Mouse (Mus musculus) neural tube, embryonic 10.5 days (tissue): ENCODE measurements around the gene Cacna2d1.

Experiments
- DNase-seq: peaks from one replicate; pipeline ENCODE4 v3.0.0-alpha.2; 2017; ENCODE audit warnings: low spot score; ENCODE audit errors: extremely low spot score

The Cacna2d1 gene

DNA sequence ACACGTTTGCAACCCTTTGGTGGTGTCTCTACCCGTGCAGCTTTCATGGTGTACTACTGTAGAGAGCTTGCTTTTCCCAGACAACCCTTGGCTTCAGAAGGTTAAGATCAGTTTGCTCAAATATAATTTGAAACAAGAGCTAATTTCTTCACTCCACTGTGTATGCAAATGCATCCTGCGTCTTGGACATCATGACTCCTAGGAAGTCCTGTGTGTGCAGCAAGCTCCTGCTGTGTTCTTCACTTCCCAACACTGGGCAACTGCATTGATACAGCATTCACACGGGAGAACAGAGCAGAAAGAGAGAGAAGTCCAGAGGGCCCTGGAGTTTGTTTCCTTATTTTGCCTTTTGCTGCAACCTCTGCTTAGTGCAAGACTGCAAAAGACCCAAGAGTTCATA, 48.1 kb downstream of the Cacna2d1 start:
- no peak for DNase-seq

DNA sequence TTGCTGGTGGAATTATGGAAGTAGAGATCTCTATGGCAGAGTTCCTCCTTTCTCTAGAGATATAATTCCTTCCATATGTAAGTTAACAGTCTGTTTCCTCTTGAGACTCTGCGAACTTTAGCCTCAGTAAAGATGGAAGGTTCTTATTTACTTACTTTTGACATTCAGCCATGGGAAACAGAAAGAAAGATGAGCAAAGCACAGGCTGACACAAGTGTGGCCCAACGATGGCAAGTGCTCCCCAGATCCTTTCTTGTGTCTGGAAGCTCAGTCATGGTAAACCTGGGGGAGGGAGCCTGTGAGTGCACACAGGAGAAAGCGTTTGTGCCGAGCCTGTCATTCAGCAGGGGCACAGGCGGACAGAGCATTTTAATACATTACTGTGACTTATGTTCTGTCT, 48.9 kb downstream of the Cacna2d1 start:
- no peak for DNase-seq

DNA sequence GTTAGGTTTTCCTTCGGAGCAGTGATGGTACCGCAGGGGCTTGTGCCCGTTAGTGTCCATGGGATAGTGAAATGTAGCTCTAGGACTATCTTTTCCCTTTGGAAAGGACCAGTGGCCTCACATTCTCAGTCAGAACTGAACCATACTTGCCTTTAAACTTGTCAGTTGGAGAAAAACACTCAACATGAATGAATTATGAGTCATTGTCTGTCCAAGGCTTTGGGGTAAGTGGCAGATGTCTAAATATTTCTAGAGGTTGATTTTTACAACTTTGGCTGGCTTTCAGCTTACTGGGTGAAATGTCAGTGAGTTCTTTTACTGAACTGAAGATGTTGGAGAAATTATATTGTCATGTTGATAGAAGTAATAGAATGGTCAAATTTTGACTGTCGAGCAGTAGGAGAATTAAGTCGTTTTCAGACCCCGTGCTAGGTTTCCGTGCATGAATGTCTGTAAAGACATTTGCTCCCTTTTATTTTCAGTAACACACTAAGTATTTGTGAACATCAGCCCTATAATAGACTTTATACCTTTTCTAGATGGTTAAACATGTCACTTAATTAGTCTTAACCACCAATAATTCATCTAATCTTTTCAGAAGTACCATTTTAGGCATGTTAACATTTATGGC, 50.9 kb downstream of the Cacna2d1 start:
- DNase-seq, result no peak

DNA sequence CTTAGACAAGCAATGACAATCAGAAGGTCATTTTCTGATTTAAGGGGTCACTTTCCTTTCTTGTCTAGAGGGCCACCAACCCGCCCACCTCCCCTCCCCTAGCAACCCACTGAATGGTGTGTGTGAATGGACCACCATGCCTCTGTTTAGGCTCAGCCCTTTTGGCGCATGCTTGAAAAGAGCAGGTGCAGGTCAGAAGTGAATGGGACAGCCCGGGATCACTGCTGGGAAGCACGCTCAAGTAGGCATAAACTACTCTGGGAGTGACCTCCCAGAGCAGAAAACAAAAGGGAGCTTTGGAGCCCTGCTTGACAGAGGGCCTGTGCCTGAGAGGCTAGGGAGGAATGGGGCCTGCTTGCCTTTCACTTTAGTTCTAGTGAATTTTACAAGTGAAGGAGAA, 51.4 kb downstream of the Cacna2d1 start:
- peak; percentile 67 for DNase-seq

DNA sequence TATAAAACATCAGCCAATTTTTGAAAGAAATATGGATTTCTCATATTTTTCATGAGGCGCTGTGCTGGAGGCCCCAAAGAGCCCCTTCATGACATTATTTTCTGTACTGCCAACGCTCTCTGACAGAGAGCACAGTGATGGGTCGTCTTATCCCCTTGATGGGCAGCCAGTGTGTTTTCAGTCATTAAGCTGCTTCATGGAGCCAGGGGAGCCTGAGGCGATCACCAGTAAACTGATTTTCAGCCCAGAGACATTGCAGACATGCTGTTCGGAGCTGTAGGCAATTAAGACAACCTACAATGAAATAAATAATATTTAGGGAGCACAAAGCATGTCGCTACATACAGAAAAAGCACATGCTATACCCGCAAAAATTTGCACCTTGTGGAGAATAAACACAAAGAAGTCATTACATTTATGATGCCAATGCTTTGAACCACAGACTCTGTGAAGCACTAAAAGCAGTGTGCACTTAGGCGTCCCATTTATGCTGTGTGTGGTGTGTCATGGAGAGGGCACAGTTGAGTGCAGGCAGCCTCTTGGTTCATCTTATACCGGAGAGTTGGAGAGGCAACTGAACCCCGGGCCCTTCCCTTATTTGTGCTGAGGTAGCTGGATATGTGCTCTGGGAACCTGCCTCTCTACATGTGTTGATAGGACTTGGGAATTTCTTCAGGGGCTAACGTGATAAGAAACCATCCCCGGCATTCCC, 57.1 kb downstream of the Cacna2d1 start:
- DNase-seq, result no peak

DNA sequence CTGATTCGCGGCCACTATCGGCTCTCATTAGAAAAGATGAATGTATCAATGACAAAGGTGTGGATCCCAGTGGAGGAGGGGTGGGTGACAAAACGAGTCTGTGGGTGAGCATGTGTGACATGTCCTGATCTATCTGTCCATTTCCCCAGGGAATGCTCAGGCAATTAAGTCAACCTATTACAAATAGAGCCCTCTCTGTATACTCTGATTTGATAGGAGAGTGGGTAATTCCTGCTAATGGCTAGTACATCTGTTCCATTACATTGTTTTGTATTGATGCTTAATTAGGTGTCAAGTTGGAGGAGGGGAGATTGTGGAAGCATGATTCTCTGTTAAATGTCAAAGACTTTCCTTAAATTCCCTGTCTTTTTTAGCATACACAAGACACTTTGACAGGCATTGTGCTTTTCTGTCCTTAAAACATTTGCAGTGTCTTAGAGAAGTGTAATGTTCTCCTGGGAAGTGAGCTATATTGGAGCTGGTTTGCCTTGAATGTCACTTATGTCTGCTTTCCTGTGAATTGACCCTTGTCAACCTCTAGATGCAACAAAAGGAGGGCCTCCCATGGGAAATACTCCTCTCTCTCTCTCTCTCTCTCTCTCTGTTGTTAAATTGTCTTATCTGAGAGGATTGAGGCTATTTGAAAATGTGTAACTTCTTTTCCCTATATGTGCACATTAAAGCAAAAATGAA, 58.9 kb downstream of the Cacna2d1 start:
- DNase-seq, result no peak

DNA sequence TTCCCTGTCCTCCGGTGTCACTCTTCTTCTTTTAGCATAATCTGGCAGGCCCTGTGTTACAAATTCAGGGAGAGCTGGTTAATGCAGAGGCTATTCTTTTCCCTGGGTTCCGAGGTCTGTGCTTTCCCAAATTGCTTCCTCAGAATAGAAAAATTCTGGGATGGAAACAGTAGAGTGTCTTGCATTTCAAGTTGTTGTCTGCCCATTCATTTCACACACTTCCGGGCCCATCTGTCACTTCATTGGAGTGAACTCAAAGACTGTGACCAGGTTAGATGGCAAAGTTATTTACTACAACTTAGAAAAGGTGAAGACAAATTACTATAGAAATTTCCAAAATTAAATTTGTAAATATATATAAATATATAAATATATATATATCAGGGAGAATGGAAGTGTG, 62.7 kb downstream of the Cacna2d1 start:
- DNase-seq, result no peak

DNA sequence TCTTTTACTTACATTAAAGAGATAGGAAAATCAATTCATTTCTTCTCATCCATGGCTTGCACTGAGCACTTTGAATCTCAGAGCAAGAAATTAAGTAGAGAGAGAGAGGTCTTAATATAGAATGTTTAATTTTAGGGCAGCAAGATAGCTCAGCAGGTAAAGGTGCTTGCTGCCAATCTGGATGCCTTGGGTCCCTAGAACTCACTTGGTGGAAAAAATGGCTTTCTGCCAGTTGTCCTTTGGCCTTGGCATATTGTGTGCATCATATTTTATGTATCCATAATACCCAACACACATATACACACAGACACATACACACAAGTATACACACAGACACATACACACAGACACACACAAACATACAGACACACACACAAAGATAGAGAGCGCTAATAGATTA, 63.3 kb downstream of the Cacna2d1 start:
- DNase-seq, result no peak

DNA sequence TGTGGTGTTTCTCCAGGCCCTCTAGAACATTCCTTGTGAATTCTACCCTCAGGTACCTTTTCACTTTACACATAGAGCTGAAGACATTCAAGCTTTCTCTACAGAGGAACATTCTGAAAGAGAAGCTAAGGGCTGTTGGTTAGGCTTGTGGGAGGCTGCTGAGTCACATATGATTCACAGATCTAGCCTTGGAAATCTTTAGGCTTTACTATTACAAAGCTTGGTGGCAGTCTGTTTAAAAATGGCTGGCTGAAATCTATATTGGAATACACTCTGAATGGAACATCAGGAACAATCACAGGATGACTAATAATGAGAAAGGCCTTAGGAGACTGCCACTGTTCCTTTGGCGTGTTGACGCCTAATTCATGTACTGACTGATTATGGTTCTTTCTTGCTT, 66.4 kb downstream of the Cacna2d1 start:
- DNase-seq, result no peak

DNA sequence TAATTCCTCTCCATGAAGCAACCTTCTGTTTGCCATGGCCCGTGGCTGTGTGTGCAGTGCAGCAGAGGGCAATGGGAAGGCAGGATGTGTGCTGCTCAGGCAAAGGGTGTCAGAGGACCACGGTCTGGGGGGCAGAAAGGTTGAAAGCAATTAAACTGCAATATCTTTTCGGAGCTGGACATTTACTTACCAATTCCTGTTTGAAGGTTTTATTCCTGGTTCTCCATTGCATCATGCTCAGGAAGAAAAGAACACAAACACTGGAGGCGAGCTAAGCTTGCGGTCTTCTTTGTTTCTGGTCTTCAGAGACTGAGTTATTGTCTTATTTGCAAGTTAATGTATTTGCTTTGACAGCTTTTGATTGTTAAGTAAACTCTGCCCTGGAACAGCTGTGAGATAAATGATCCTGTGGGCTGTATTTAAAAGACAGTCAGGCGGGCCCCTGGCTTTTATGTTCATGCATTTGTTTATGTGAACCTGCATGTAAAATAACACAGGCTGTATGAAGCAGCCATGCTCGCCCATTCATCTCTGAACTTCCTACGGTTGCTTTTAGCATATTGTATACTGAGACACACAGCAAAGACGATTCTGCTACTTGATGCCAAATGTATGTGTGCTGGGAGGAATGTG, 68.1 kb downstream of the Cacna2d1 start:
- peak; percentile 48 for DNase-seq

DNA sequence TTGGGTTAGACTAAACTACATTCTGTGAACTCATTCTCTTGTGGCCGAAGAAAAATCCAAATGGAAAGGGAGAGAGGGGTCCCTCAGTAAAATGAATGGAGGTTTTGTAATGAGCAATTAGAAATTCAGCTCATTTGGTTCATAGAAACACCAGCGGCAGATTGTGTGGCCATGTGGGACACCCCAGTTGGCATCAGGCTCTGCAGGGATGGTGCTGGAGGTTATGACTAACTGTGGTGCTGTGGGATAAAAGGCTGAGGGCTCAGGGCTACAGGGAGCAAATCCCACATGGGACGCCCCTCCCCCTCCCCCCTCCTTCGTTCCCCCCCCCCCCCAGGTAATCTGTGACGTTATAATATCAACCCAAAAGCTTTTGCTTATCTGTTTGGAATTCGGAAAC, 69.8 kb downstream of the Cacna2d1 start:
- DNase-seq, result no peak

DNA sequence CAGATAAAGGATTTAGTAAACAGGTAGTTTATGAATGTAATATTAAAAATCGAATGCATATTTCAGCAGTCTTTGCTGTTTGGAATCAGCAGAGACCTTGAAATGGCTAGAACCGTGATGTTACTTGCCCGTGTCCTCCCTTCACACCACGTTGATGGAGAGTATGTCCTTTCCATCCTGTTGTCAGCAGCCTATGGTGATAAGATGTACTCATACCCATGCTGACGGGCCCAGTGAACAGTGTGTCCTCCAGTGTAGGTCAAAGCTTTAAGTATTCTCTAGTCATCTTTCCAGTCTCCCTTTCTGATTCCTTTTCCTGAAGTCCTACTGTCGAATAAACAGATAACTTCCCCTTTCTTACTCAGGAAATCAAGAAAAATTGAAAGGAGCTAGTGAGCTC, 72.5 kb downstream of the Cacna2d1 start:
- DNase-seq, result no peak

DNA sequence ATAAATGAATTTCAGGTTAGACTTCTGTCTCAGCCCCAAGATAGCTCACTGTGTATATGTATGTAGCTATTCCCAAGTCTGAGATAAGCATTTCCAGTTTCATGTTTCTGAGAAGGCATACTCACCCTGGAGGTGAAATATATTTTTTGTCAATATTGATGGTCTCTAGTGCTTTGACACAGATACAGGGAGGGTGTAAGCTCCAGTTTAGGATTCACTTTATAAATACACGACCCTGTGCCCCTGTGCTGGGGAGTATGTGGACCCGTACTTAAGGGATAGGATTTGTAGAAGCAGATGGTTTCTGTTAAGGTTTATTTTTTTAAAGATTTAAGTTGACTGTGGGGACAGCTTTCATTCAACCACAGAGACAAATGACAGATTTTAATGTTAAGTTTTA, 79.2 kb downstream of the Cacna2d1 start:
- DNase-seq, result no peak

DNA sequence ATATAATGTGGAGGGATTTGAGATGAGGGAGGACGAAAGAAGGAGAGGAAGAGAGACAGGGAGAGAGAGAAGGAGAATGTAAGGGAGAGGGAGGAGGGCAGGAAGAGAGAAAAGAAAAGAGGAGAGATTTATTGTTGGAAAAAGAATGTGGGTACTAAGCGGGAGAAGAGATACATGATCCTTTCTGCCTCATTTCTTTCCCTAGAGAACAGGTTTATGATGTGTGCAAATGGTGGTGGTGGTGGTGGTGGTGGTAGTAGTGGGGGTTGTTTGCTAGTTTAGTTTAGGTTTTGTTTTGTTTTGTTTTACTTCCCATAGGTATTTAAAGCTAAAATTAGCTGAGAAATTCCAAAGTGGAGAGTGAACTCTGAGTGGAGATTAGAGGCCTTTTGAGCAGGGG, 79.9 kb downstream of the Cacna2d1 start:
- no peak for DNase-seq

DNA sequence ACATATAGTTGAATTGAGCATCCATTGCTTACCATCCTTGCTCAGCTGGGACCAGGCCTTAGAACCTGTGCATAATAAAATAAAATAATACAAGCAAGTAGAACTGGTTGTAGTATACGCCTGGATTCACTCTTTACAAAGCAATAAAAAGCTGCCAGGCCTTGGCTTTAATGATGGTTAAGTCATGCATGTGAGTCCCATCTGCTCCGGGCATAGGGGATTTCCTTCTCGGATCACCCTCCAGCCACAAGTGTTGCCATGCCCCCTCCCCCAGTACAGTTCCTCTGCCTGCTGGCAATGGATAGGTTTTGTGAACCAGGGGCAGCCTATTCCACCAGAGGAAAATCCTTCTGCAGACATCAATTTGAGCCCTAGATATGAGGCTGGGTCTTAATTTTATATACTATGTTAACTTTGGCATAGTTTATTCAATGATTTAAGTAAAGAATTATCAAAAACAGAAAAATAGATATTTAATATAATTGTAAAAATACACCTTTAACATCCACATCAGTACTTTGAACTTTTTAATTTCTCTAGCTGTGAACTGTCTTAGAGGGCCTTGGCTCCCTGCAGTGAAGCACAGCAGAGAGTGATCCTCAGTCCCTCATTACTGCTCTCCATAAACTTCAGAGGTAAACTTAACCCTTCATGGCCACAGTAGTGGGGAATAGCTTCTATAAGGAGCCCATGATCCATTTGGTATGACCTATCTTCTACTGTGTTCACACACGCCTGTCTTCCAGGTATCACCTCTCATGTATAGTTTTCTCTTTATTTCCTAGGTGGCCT, 90.3 kb downstream of the Cacna2d1 start:
- no peak for DNase-seq

DNA sequence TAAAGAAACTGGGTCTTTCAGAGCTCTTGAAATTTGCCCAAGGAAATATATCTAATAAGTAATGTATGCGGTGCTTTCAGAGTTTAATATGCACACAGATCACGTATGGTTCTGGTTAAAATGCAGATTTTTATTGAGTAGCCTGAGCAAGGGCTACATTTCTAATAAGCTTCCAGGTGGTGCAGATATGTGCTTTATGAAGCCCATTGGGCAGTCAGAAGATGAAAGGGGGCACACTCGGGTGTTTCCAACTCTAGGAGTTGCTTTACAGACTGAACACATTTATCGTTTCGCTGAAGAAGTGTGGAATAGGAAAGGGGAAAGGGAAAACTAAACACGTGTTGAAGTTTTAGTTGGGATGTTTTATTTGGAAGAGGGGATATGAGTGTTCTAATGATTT, 94.4 kb downstream of the Cacna2d1 start:
- DNase-seq, result no peak

DNA sequence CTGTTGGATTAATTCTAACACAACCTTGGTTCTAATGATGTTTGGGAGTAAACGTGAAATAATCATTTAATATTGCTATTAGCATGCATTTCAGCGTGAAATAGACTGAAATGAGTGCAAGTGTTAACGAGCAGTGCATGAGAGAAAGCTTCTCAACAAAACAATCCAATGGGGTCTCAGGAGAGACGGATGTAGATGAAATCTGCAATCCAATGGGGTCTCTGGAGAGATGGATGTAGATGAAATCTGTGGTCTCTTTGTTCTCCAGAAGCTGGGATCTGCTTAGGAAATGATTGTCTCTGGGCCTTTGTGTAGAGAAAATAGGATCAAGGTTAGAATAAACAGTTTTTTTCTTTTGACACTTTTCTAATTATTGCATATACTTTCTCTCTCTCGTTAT, 95.0 kb downstream of the Cacna2d1 start:
- DNase-seq, result no peak

DNA sequence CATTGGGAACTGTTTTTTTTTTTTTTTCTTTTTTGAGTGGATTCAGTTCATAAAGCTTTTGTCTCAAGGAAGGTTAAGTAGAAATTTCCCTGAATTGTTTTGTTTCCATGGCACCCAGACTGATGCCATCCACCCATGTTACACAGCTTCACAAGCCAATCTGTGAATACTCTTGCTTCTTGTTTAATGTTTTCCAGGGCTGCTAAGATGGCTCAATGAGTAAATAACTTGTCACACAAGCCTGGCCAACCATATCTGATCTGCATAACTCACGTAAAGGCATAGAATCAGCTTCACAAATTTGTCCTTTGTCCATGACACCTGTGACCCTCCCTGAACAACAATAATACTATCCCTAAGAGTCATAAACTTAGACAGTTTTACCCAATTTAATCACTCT, 99.1 kb downstream of the Cacna2d1 start:
- no peak for DNase-seq

DNA sequence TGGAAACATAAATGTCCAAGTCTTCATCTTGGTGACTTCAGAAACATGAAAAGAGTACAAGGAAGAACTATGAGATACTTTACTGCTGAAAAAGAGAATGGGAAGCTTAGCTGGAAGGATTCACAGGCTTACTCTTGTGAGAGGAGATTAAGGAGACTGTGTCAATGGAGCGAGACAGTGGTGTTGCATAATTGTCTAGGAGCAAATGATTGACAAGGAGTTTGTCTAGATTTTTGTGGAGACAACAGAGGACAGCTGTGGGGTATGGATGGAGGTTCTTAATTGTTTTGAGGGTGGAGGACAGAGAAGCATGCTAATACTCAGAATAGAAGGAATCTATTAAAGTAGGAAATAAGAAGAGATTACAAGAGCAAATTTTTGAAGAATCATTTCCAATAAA, 100.8 kb downstream of the Cacna2d1 start:
- no peak for DNase-seq

DNA sequence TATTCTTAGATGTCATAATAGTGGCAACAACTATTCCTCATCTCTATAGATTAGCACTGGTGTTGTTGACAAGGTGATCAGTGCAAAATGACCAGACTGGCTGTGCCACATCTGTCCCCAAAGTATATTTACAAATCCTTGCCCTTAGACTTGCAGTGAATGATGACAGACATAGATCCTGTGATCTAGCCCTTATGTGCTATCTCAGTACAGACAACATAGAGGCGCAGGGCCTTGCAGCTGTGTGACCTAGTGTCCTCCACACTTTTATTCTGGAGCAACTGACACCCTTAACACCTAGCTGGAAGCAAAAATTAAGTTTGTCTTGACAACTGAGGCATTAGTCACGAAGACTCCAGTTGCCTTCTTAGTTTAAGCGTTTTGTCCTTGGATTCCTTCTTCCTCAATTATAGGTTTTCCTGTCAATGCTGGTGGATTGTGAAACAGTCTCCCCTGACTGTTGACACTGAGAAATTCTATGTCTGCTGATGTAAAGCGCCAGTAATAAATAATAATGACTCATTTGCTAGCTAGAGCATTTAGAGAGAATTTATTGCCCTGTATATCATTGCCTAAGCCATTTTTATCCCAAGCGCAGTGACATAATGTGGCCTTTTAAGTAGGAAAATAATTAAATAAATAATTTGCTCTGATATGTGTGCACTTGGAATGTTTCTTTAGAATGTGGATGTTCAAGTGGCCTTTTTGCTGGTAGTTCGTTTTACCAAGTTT, 110.8 kb downstream of the Cacna2d1 start:
- DNase-seq, result no peak
